Mouse (Mus musculus): ENCODE data around the gene Ssna1.

DNA sequence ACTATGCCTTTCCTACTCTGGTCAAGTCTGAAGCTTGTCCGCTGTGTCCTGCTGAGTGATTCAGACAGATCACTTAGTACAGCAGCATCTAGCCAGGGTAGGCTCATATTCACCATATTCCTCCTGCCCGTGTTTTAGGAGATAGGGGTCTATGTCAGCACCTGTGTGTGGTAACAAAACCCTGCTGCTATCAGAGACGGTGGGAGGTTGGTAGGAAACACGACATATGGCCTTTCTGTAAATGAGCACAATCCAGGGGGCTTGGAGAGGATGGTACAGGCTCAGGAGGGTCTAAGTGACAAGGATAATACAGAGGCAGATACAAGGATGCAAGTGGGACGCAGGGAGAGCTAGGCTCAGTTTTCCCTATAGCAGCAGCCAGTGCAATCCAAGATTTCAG is 42.7 kb downstream of the Ssna1 start:
- TF ChIP-seq CTCF (IDR thresholded peaks at IDR 0.05; ENCODE audit: borderline replicate concordance, insufficient read depth, low read depth, low read length) (no peak), POLR2A (IDR thresholded peaks at IDR 0.05; ENCODE audit: borderline replicate concordance, insufficient read depth, low read length) (no peak)

All from cerebellum, adult 2 months (tissue).